Mouse (Mus musculus) stomach, postnatal 0 days (tissue): ENCODE results near the gene Atp13a3. TPM values are rescaled to one million over a fixed set of nuclear protein-coding genes. Genes with fewer than 3 reads are reported as not detected.

Experiments
- ATAC-seq: fragments of 200-750 bp; cut with Nextera tagmentation; 2 replicates; pipeline ENCODE4 v1.8.0; 2017; ENCODE audit not compliant: low FRiP score, low TSS enrichment
- DNase-seq: peaks from one replicate; pipeline ENCODE4 v3.0.0-alpha.2; 2016; ENCODE audit warnings: low spot score
- H3K27ac ChIP-seq: fragments of 300-500 bp; sonication (generic); replicated peaks from 2 replicates; pipeline ENCODE4 v1.5.1; 2014; ENCODE audit warnings: mild to moderate bottlenecking, control low read depth
- H3K27me3 ChIP-seq: fragments of 300-500 bp; sonication (generic); 2 replicates; pipeline ENCODE4 v1.6.1; 2014; ENCODE audit warnings: low read length; ENCODE audit not compliant: control insufficient read depth, insufficient read depth
- H3K36me3 ChIP-seq: fragments of 300-500 bp; sonication (generic); 2 replicates; pipeline ENCODE4 v1.6.1; 2014; ENCODE audit warnings: low read length, mixed read lengths; ENCODE audit not compliant: control insufficient read depth, insufficient read depth
- H3K4me1 ChIP-seq: fragments of 300-500 bp; sonication (generic); replicated peaks from 2 replicates; pipeline ENCODE4 v1.6.1; 2014; ENCODE audit warnings: antibody characterized with exemption; ENCODE audit not compliant: control insufficient read depth, insufficient read depth
- H3K4me2 ChIP-seq: fragments of 300-500 bp; sonication (generic); replicated peaks from 2 replicates; pipeline ENCODE4 v1.6.1; 2014; ENCODE audit warnings: low read depth, mild to moderate bottlenecking, control low read depth, moderate library complexity
- H3K4me3 ChIP-seq: fragments of 300-500 bp; sonication (generic); 2 replicates; pipeline ENCODE4 v1.5.1; 2014; ENCODE audit warnings: low read depth, low read length, control low read depth
- H3K9ac ChIP-seq: fragments of 300-500 bp; sonication (generic); 2 replicates; pipeline ENCODE4 v1.6.1; 2014; ENCODE audit warnings: mild to moderate bottlenecking, low read length, control low read depth, mixed read lengths
- H3K9me3 ChIP-seq: fragments of 300-500 bp; sonication (generic); 2 replicates; pipeline ENCODE4 v1.6.1; 2016; ENCODE audit warnings: low read length; ENCODE audit not compliant: control insufficient read depth
- CTCF ChIP-seq: IDR thresholded peaks from 2 replicates; pipeline ENCODE4 v1.5.1; 2016; ENCODE audit warnings: antibody characterized with exemption, low read depth, mild to moderate bottlenecking, moderate library complexity
- EP300 ChIP-seq: optimal IDR thresholded peaks from 2 replicates; pipeline ENCODE3; 2016; ENCODE audit warnings: antibody characterized with exemption
- whole genome bisulfite sequencing: fragments of 180-500 bp; shearing (Covaris S2); extraction: QIAGEN DNeasy Blood & Tissue Kit; methylation state at CpG from one replicate; pipeline ENCODE4 v1.1.7; 2014; 5-methylcytosine and 5-hydroxymethylcytosine counted together
- polyA plus RNA-seq: library from polyadenylated mRNA; unstranded; fragments of >200 nt; fragmentation: Nextera tagmentation; extraction: Ambion mirVana; gene quantifications from 2 replicates; pipeline ENCODE4 v1.2.1, GENCODE M21; 2015

Atp13a3 gene
- polyA plus RNA-seq, 1 experiment from 2014 or later = 7.7 TPM

- Histone ChIP-seq H3K9ac (no peak overlapping the region), H3K4me3 (no peak overlapping the region), H3K27ac (no peak overlapping the region), H3K4me1 (no peaks in the 10 kb centered on the region), H3K36me3 (no peaks in the 10 kb centered on the region), H3K27me3 (no peaks in the 10 kb centered on the region), H3K9me3 (no peaks in the 10 kb centered on the region), H3K4me2 (no peak overlapping the region)
- DNase-seq = no peak
- TF ChIP-seq CTCF (no peak), EP300 (no peak)
- WGBS = 83% methylated on average over 5 of the region's 5 CpGs
- no peak for ATAC-seq
Observed at GRCm38 (mm10) chr16:30266561-30266960, 139.2 kb downstream of the Atp13a3 start.

GRCm38 (mm10) chr16:30265611-30266010, 140.2 kb downstream of the Atp13a3 start:
- Histone ChIP-seq H3K36me3 (no peaks in the 10 kb centered on the region), H3K4me1 (no peaks in the 10 kb centered on the region), H3K27ac (no peak overlapping the region), H3K27me3 (no peaks in the 10 kb centered on the region), H3K9me3 (no peaks in the 10 kb centered on the region), H3K4me3 (no peak overlapping the region), H3K9ac (no peak overlapping the region), H3K4me2 (no peak overlapping the region)
- ATAC-seq (no peak), DNase-seq (no peak)
- no peak for TF ChIP-seq CTCF
- TF ChIP-seq EP300 = no peak
- 50% methylated on average over 4 of the region's 4 CpGs for WGBS

GRCm38 (mm10) chr16:30263156-30263555, 142.6 kb downstream of the Atp13a3 start:
- no peaks in the 10 kb centered on the region for H3K27me3 ChIP-seq
- H3K4me2 ChIP-seq = no peak overlapping the region
- WGBS = 57% methylated on average over 4 of the region's 4 CpGs
- H3K4me1 ChIP-seq = no peaks in the 10 kb centered on the region
- H3K9ac ChIP-seq = no peak overlapping the region
- H3K9me3 ChIP-seq = no peaks in the 10 kb centered on the region
- no peaks in the 10 kb centered on the region for H3K36me3 ChIP-seq
- no peak for DNase-seq
- no peak overlapping the region for H3K27ac ChIP-seq
- no peak for ATAC-seq
- TF ChIP-seq CTCF (no peak), EP300 (no peak)
- H3K4me3 ChIP-seq = no peak overlapping the region

GRCm38 (mm10) chr16:30262664-30263063, 143.1 kb downstream of the Atp13a3 start:
- no peak overlapping the region for H3K27ac ChIP-seq
- no peak for ATAC-seq
- no peak overlapping the region for H3K9ac ChIP-seq
- H3K4me2 ChIP-seq = no peak overlapping the region
- no peaks in the 10 kb centered on the region for H3K9me3 ChIP-seq
- TF ChIP-seq EP300 (no peak), CTCF (peak; percentile 87)
- WGBS = 0% methylated on average over 2 of the region's 2 CpGs
- no peak overlapping the region for H3K4me3 ChIP-seq
- no peaks in the 10 kb centered on the region for H3K4me1 ChIP-seq
- H3K36me3 ChIP-seq = no peaks in the 10 kb centered on the region
- no peaks in the 10 kb centered on the region for H3K27me3 ChIP-seq
- DNase-seq = peak; percentile 85

Other genes with a start within 250 kb of the Atp13a3 start
- gene Cpn2, start 138.5 kb downstream of the Atp13a3 start, polyA plus RNA-seq = 0.04 TPM in 1 of 2 replicates, not detected in the other
- gene Lrrc15, start 122.7 kb downstream of the Atp13a3 start, polyA plus RNA-seq = 0.76 and 0.87 TPM in 2 replicates
- gene Gp5, start 95.2 kb downstream of the Atp13a3 start, polyA plus RNA-seq = 0.11 and 0.39 TPM in 2 replicates
- gene Tmem44, start 144.9 kb upstream of the Atp13a3 start, polyA plus RNA-seq = 3.5 and 4.3 TPM in 2 replicates
- gene Lsg1, start 181.6 kb upstream of the Atp13a3 start, polyA plus RNA-seq = 33.4 and 33.5 TPM in 2 replicates
- gene Fam43a, start 193.7 kb upstream of the Atp13a3 start, polyA plus RNA-seq = 13.4 and 14.2 TPM in 2 replicates